Comparison of ENCODE assay signal across 26 mouse cellular contexts in the genomic region with DNA sequence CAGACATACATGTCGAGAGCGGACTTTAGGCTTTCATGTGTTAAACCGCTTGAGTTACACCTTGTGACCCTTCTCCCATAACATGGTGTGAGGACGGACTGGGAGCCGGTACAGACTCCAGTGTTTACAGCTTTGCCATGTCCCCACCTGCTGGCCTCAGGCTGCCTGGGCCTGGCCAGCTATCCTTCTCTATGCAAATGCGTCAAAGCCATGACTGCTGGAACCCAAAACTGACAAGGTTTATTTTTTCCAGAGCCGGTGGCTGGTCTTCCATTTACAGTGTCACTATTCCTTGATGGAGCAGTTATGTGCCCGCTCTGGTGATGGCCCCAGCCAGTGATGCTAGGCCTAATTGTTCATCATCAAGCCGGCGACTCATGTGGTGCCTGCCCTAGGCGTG. TPM values are rescaled to one million over a fixed set of nuclear protein-coding genes. Genes with fewer than 3 reads are reported as not detected.
DNase-seq lines count a peak whose midpoint lies in the region; ATAC-seq and TF ChIP-seq lines count a peak whose summit lies in the region.
"Had no signal": no experiment of that assay in that cellular context is flagged by ENCODE, and none has a peak within 500 bp of the region (broad histone marks: within the 10 kb centered on the region; RNA-seq: fewer than 3 reads in every experiment).

No protein-coding gene starts in this region.

- H3K4me3 ChIP-seq in heart, embryonic 11.5 days (ENCODE audit: low read depth, low read length): no peak overlapping the region
- no peak overlapping the region for H3K4me3 ChIP-seq in layer of hippocampus, adult 2 months
- H3K4me3 ChIP-seq: embryonic facial prominence, embryonic 12.5 days; forebrain, embryonic 12.5 days; gastrocnemius, adult 2 months; heart, embryonic 13.5 days; hindbrain, embryonic 13.5 days; left cerebral cortex, adult 2 months; limb, embryonic 15.5 days; midbrain, embryonic 10.5 days; myocyte had no signal

- no peak overlapping the region for H3K4me2 ChIP-seq in heart, embryonic 11.5 days
- H3K4me2 ChIP-seq: embryonic facial prominence, embryonic 12.5 days; forebrain, embryonic 12.5 days; heart, embryonic 13.5 days; hindbrain, embryonic 13.5 days; limb, embryonic 15.5 days had no signal

- WGBS in heart, embryonic 11.5 days (ENCODE audit: insufficient replicate concordance): 84% methylated on average over 11 of the region's 11 CpGs

- no peaks in the 10 kb centered on the region for H3K9me3 ChIP-seq in heart, embryonic 11.5 days (replicated peaks; ENCODE audit: control insufficient read depth, low read length)
- H3K9me3 ChIP-seq: embryonic facial prominence, embryonic 12.5 days; forebrain, embryonic 12.5 days; heart, embryonic 13.5 days; hindbrain, embryonic 13.5 days; limb, embryonic 15.5 days; midbrain, embryonic 10.5 days had no signal

- H3K9ac ChIP-seq in heart, embryonic 11.5 days (ENCODE audit: low read depth, low read length): no peak overlapping the region
- H3K9ac ChIP-seq: embryonic facial prominence, embryonic 12.5 days; forebrain, embryonic 12.5 days; heart, embryonic 13.5 days; hindbrain, embryonic 13.5 days; limb, embryonic 15.5 days had no signal

- no peak overlapping the region for H3K27ac ChIP-seq in heart, embryonic 11.5 days (ENCODE audit: low read depth, low read length)
- no peak overlapping the region for H3K27ac ChIP-seq in layer of hippocampus, adult 2 months
- H3K27ac ChIP-seq: embryonic facial prominence, embryonic 12.5 days; forebrain, embryonic 12.5 days; gastrocnemius, adult 2 months; heart, embryonic 13.5 days; hindbrain, embryonic 13.5 days; left cerebral cortex, adult 2 months; limb, embryonic 15.5 days; midbrain, embryonic 10.5 days had no signal

- peak; percentile 35 for TF ChIP-seq CTCF in layer of hippocampus, adult 2 months (conservative IDR thresholded peaks at IDR 0.05)

- H3K27me3 ChIP-seq in heart, embryonic 11.5 days (ENCODE audit: control insufficient read depth, insufficient read depth, low read length): no peaks in the 10 kb centered on the region
- H3K27me3 ChIP-seq: embryonic facial prominence, embryonic 12.5 days; forebrain, embryonic 12.5 days; heart, embryonic 13.5 days; hindbrain, embryonic 13.5 days; limb, embryonic 15.5 days had no signal

- H3K4me1 ChIP-seq in heart, embryonic 11.5 days (ENCODE audit: control insufficient read depth, insufficient read depth, low read length): peaks cover 5% of the 10 kb centered on the region; the same call in 1 of the 2 replicates
- H3K4me1 ChIP-seq: embryonic facial prominence, embryonic 12.5 days; forebrain, embryonic 12.5 days had no signal

- H3K36me3 ChIP-seq in heart, embryonic 11.5 days (ENCODE audit: control insufficient read depth, insufficient read depth, low read length): peaks cover 9% of the 10 kb centered on the region

- DNase-seq in heart, adult 11 months: peak; percentile 81
- peak in 1 of 2 experiments; percentile 8 for DNase-seq in layer of hippocampus, adult 2 months (ENCODE audit: low spot score in 2 of 2)
- no peak for DNase-seq in layer of hippocampus, adult 8-10 months (ENCODE audit: low spot score in 2 of 2)
- DNase-seq in cerebellum, postnatal 25 days: peak; percentile 52 to 65
- no peak for DNase-seq in frontal cortex, postnatal 14 days (ENCODE audit: low spot score in 2 of 2)
- DNase-seq in T-cell, adult 2 months (ENCODE audit: low spot score): no peak
- DNase-seq: adrenal gland, adult 8-10 months; gastrocnemius, adult 2 months; kidney, postnatal 36 days; left cerebral cortex, postnatal 4 days; lung, adult 18-20 months; lung, postnatal 10 days; right cerebral cortex, adult 18-20 months; right cerebral cortex, postnatal 4 days; thymus, postnatal 25 days had no signal

- no peak for ATAC-seq in heart, embryonic 11.5 days (replicated peaks; ENCODE audit: insufficient number of reproducible peaks, low FRiP score, low TSS enrichment)
- ATAC-seq: activated CD4-positive, CD25-positive, alpha-beta regulatory T cell, adult 4 months; midbrain, embryonic 16.5 days had no signal

RNA-seq across cellular contexts. Expression of a gene that starts 22.2 kb away (rescaled TPM):
- 18.8 and 21.4 TPM in 2 replicates for polyA plus RNA-seq in heart, embryonic 11.5 days (2014; fragmentation: Nextera tagmentation; extraction: Ambion mirVana)
- 100 to 1,000 TPM; 240 to 254 TPM for total RNA-seq in layer of hippocampus, adult 2 months (2021)
- total RNA-seq in layer of hippocampus, adult 8-10 months (2022): 100 to 1,000 TPM; 248 to 260 (median 255) TPM

RNA-seq across cellular contexts. Expression of a gene that starts 26.0 kb away (rescaled TPM):
- polyA plus RNA-seq in heart, embryonic 11.5 days (2014; fragmentation: Nextera tagmentation; extraction: Ambion mirVana): 31.9 and 38.6 TPM in 2 replicates
- total RNA-seq in layer of hippocampus, adult 2 months (2021): 100 to 1,000 TPM; 130 to 133 TPM
- total RNA-seq in layer of hippocampus, adult 8-10 months (2022): 100 to 1,000 TPM; 115 to 156 (median 130) TPM

Comparison
In these comparisons a context has a peak if more than half of its experiments do, and no peak if none do; other contexts are left out.
1. DNase-seq: peak in heart, adult 11 months (single experiment) and cerebellum, postnatal 25 days (2 of 2); none in layer of hippocampus, adult 8-10 months (0 of 2), frontal cortex, postnatal 14 days (0 of 2) and T-cell, adult 2 months (single experiment).